Mouse (Mus musculus) kidney, adult 2 months (tissue): Measurements from ENCODE around the gene Med6. TPM values are rescaled to one million over a fixed set of nuclear protein-coding genes. Genes with fewer than 3 reads are reported as not detected.

ENCODE experiments used
- DNase-seq: peaks from one replicate; pipeline ENCODE4 v3.0.0; 2021
- H3K27ac ChIP-seq: fragments of 200-500 bp; 2 replicates; pipeline ENCODE4 v1.5.1; 2012; ENCODE audit warnings: low read depth, low read length, control low read depth, inconsistent platforms; ENCODE audit not compliant: insufficient read depth
- H3K27me3 ChIP-seq: fragments of 200-500 bp; replicated peaks from 2 replicates; pipeline ENCODE4 v1.6.1; 2012; ENCODE audit warnings: mild to moderate bottlenecking, moderate library complexity, low read length, inconsistent platforms; ENCODE audit not compliant: control insufficient read depth, insufficient read depth
- H3K36me3 ChIP-seq: fragments of 200-500 bp; 2 replicates; pipeline ENCODE4 v1.6.1; 2012; ENCODE audit warnings: mild to moderate bottlenecking, moderate library complexity, low read length, inconsistent platforms; ENCODE audit not compliant: control insufficient read depth, insufficient read depth
- H3K4me1 ChIP-seq: fragments of 200-500 bp; 2 replicates; pipeline ENCODE4 v1.6.1; 2011; ENCODE audit warnings: low read length; ENCODE audit not compliant: control insufficient read depth, insufficient read depth
- H3K4me3 ChIP-seq: fragments of 200-500 bp; 2 replicates; pipeline ENCODE4 v1.5.1; 2011; ENCODE audit warnings: mild to moderate bottlenecking, low read depth, low read length, control low read depth; ENCODE audit not compliant: insufficient read depth
- CTCF ChIP-seq: fragments of 200-500 bp; conservative IDR thresholded peaks from 2 replicates; pipeline ENCODE4 v1.5.1; 2011; ENCODE audit warnings: low read depth, mild to moderate bottlenecking, control low read depth, low read length, moderate library complexity, mixed read lengths; ENCODE audit not compliant: insufficient read depth, insufficient read length
- POLR2A ChIP-seq: fragments of 200-500 bp; IDR thresholded peaks from one replicate; pipeline ENCODE4 v1.6.1; 2011; ENCODE audit warnings: low read depth, low read length, control low read depth
- WGBS: fragments of 180-500 bp; shearing (Covaris S2); methylation state at CpG from one replicate; pipeline ENCODE4 v1.1.7; 2018; 5-methylcytosine and 5-hydroxymethylcytosine counted together
- polyA plus RNA-seq: library from polyadenylated mRNA; depleted of rRNA; stranded (reverse); fragments of >200 nt; gene quantifications from 2 replicates; pipeline ENCODE4 v1.2.3, GENCODE M21; 2012

Med6 gene
- polyA plus RNA-seq, 1 experiment = 8.6 TPM

- DNase-seq = no peak
- Histone ChIP-seq H3K27ac (no peak overlapping the region), H3K27me3 (no peaks in the 10 kb centered on the region), H3K36me3 (no peaks in the 10 kb centered on the region), H3K4me3 (no peak overlapping the region), H3K4me1 (no peaks in the 10 kb centered on the region)
- TF ChIP-seq CTCF (no peak), POLR2A (no peak)
These were observed 14.6 kb upstream of the Med6 start for GRCm38 (mm10) chr12:81609445-81609844.

GRCm38 (mm10) chr12:81604995-81605784 lies 10.4 kb upstream of the Med6 start:
- WGBS = 53% methylated on average over 5 of the region's 5 CpGs
- TF ChIP-seq CTCF = no peak
- TF ChIP-seq POLR2A = no peak
- Histone ChIP-seq H3K27me3 (no peaks in the 10 kb centered on the region), H3K36me3 (no peaks in the 10 kb centered on the region), H3K4me3 (no peak overlapping the region), H3K27ac (no peak overlapping the region), H3K4me1 (no peaks in the 10 kb centered on the region)
- DNase-seq = no peak

DNA sequence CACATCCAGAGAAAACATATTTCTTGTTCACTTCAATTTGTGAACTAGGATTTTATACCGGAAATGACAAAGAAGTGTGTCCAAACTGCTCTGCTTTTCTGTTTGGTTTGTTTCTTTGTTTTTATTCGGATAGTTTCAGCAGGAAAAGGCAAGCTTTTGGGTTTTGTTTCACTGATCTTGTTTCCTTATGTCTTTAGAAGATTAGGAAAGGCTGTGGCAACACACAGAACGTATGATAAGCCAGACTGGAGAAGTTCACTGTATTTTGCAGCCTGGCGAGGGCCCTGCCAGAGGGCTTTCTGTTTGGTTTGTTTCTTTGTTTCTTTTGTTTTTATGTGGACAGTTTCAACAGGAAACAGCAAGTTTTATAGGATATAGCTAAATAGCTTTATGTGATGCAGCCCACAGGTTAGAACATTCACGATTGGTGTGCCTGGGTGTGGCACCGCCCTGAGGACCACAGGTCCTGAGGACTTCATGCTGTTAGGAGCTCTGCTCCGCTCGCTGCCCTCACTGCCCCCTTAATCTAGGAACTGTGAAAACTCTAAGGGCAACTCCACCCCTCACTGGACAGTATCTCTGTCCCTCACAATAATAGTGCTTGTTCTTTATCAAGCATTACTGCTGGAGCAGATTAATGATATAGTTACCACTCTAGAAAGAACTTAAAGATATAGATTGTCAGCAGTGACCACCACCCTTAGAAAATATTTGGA lies 1.9 kb upstream of the Med6 start:
- TF ChIP-seq POLR2A (no peak), CTCF (no peak)
- 0 out of 2 replicates have a peak, but pooled peaks cover 2% of the 10 kb centered on the region for H3K4me1 ChIP-seq

DNA sequence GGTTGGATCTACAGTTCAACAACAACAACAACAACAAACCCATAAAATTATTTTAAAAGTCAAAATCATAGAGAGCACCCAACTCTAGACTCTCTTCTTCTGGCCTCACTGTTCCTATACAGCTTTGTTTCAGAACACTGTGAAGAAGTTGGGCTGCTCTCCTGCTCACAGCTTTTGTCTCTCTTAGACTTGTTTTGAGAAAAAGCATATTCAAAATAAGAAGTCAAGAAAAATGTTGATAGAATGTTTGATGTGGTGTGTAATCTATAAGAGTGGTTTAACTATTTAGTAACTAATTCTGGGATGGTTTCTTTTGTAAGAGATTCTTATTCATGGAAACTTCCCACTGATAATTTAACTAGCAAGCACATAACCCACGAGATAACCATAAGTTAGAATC lies 26.4 kb downstream of the Med6 start, which contains the start of gene Adam21:
Adam21 (minus strand) TSS at position 101 of the 400 bp plus-strand sequence.
- H3K4me3 ChIP-seq = no peak within 1 kb of the TSS
- DNase-seq = no peak
- no peak within 1 kb of the TSS for H3K27ac ChIP-seq
- TF ChIP-seq POLR2A (no peak), CTCF (no peak)
- H3K27me3 ChIP-seq = no peaks in the 10 kb centered on the region
- 80% methylated on average over 1 of the region's 1 CpGs for WGBS
- H3K4me1 ChIP-seq = no peaks in the 10 kb centered on the region
- no peaks in the 10 kb centered on the region for H3K36me3 ChIP-seq

More for the DNA sequence above, 1.9 kb upstream of the Med6 start:
- 81% methylated on average over 8 of the region's 8 CpGs for WGBS
- H3K27me3 ChIP-seq = no peaks in the 10 kb centered on the region
- no peaks in the 10 kb centered on the region for H3K36me3 ChIP-seq
- H3K27ac ChIP-seq = no peak overlapping the region
- no peak overlapping the region for H3K4me3 ChIP-seq
- DNase-seq = no peak

DNA sequence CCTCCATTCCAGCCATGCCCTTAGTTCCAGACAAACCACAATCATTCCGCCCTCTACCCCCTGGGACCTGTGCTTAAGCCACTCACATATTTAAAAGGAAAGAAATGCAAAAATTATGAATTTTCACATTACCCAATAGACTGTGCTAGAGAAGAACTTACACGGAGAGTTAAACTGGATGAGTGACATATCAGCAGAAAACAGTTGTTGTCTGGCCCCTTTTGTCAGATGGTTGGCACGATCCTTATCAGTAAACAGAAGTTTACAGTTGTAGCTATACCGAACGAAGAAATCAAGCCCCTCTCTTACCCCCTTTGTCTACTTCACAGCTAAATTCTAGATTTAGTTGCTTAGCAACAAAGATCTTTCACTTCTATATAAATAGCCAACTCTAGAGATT lies 26.9 kb downstream of the Med6 start:
- no peak overlapping the region for H3K27ac ChIP-seq
- TF ChIP-seq POLR2A (no peak), CTCF (no peak)
- H3K27me3 ChIP-seq = no peaks in the 10 kb centered on the region
- 89% methylated on average over 5 of the region's 5 CpGs for WGBS
- H3K4me1 ChIP-seq = no peaks in the 10 kb centered on the region
- no peak overlapping the region for H3K4me3 ChIP-seq
- H3K36me3 ChIP-seq = no peaks in the 10 kb centered on the region
- no peak for DNase-seq

DNA sequence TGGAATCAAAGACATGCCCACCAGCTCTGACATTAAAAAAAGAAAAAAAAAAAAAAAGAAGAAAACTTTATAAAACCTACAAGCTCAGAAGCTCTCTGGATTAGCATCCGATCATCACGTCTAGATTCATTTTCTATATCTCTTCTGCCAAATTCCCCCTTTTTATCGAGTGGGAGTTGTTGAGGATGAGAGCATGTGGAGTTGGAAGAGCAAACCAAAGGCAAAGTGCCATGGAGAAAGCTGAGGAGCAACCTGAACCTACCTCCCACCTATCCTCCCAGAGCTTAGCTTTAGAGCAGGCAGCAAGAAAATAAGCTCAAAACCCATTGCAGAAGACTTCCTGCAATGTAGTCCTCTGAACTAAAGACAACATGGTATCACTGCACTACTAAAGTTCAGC lies 30.6 kb downstream of the Med6 start:
- H3K4me1 ChIP-seq = no peaks in the 10 kb centered on the region
- no peak for TF ChIP-seq POLR2A
- no peak for TF ChIP-seq CTCF
- H3K36me3 ChIP-seq = no peaks in the 10 kb centered on the region
- no peak for DNase-seq
- WGBS = 98% methylated on average over 3 of the region's 3 CpGs
- no peak overlapping the region for H3K4me3 ChIP-seq
- H3K27ac ChIP-seq = no peak overlapping the region
- H3K27me3 ChIP-seq = no peaks in the 10 kb centered on the region

- Histone ChIP-seq H3K4me1 (no peaks in the 10 kb centered on the region), H3K27me3 (no peaks in the 10 kb centered on the region)
- WGBS = 86% methylated on average over 3 of the region's 3 CpGs
These were observed 45.5 kb downstream of the Med6 start for GRCm38 (mm10) chr12:81549286-81549685.

More at GRCm38 (mm10) chr12:81549286-81549685, 45.5 kb downstream of the Med6 start:
- H3K4me3 ChIP-seq = no peak overlapping the region
- no peaks in the 10 kb centered on the region for H3K36me3 ChIP-seq
- TF ChIP-seq POLR2A = no peak
- no peak for TF ChIP-seq CTCF
- DNase-seq = no peak
- no peak overlapping the region for H3K27ac ChIP-seq
